Mouse (Mus musculus): ENCODE data around the gene Rpap3. TPM values are rescaled to one million over a fixed set of nuclear protein-coding genes. Genes with fewer than 3 reads are reported as not detected.

Gene Rpap3
- total RNA-seq (2021) = 10 to 100 TPM; 11.4 to 13.3 TPM
- long read RNA-seq, experiment 1, transcript Rpap3-201 (17 exons, 2,271 nt) = major isoform, 31 of 36 reads
- long read RNA-seq, experiment 1, partial matches to known transcripts = 3 of 36 reads
- long read RNA-seq, experiment 1, other reads (novel, unspliced or antisense) = 2 of 36 reads
- long read RNA-seq, experiment 2, transcript Rpap3-201 (17 exons, 2,271 nt) = major isoform, 28 of 34 reads
- long read RNA-seq, experiment 2, partial matches to known transcripts = 2 of 34 reads
- long read RNA-seq, experiment 2, other reads (novel, unspliced or antisense) = 4 of 34 reads

GRCm38 (mm10) chr15:97705211-97706050 lies at the start of gene Rpap3:
Gene Rpap3, minus strand, starts transcription at chr15:97705825.
- H3K4me3 ChIP-seq = peak within 1 kb of the TSS; percentile 97
- peak; percentile 92 for DNase-seq
- intact Hi-C loops (cut with DNase I) = no loop called here
- peak within 1 kb of the TSS; percentile 83 for H3K27ac ChIP-seq
- no peak for TF ChIP-seq CTCF (IDR thresholded peaks at IDR 0.05)

- no peak overlapping the region for H3K4me3 ChIP-seq
- DNase-seq = no peak
- TF ChIP-seq CTCF (IDR thresholded peaks at IDR 0.05) = no peak
- intact Hi-C loops (cut with DNase I) = no loop called here
- no peak overlapping the region for H3K27ac ChIP-seq
Measured at GRCm38 (mm10) chr15:97755361-97755760, 49.7 kb upstream of the Rpap3 start.

- no peak for TF ChIP-seq CTCF (IDR thresholded peaks at IDR 0.05)
- H3K27ac ChIP-seq = peak overlapping the region; percentile 63
- no peak overlapping the region for H3K4me3 ChIP-seq
- DNase-seq = no peak
- intact Hi-C loops (cut with DNase I) = no loop called here
Measured at GRCm38 (mm10) chr15:97754476-97754875, 48.9 kb upstream of the Rpap3 start.

GRCm38 (mm10) chr15:97752491-97752890 lies 46.9 kb upstream of the Rpap3 start:
- intact Hi-C loops (cut with DNase I) = no loop called here
- no peak overlapping the region for H3K4me3 ChIP-seq
- H3K27ac ChIP-seq = peak overlapping the region; percentile 51; the same call in 1 of the 2 replicates
- no peak for DNase-seq
- TF ChIP-seq CTCF (IDR thresholded peaks at IDR 0.05) = no peak

GRCm38 (mm10) chr15:97751676-97752075 lies 46.1 kb upstream of the Rpap3 start:
- DNase-seq = no peak
- Histone ChIP-seq H3K27ac (peak overlapping the region; percentile 51; the same call in 1 of the 2 replicates), H3K4me3 (no peak overlapping the region)
- peak; percentile 51 for TF ChIP-seq CTCF (IDR thresholded peaks at IDR 0.05)
- intact Hi-C loops (cut with DNase I) = no loop called here

GRCm38 (mm10) chr15:97750697-97751096 lies 45.1 kb upstream of the Rpap3 start:
- no peak for TF ChIP-seq CTCF (IDR thresholded peaks at IDR 0.05)
- peak; percentile 69 for DNase-seq
- Histone ChIP-seq H3K27ac (peak overlapping the region; percentile 53; the same call in 1 of the 2 replicates), H3K4me3 (no peak overlapping the region)
- intact Hi-C loops (cut with DNase I) = loop anchor here (1.0 kb wide), 1 partner anchor 20 kb away; no protein-coding TSS in a partner anchor

- H3K27ac ChIP-seq = peak overlapping the region; percentile 53; the same call in 1 of the 2 replicates
- intact Hi-C loops (cut with DNase I) = loop anchor here (1.0 kb wide), 1 partner anchor 20 kb away; no protein-coding TSS in a partner anchor
- DNase-seq = no peak
- H3K4me3 ChIP-seq = no peak overlapping the region
- no peak for TF ChIP-seq CTCF (IDR thresholded peaks at IDR 0.05)
Measured at GRCm38 (mm10) chr15:97749841-97750240, 44.2 kb upstream of the Rpap3 start.

GRCm38 (mm10) chr15:97749397-97749796 lies 43.8 kb upstream of the Rpap3 start:
- no peak for TF ChIP-seq CTCF (IDR thresholded peaks at IDR 0.05)
- intact Hi-C loops (cut with DNase I) = no loop called here
- H3K27ac ChIP-seq = no peak overlapping the region
- DNase-seq = no peak
- no peak overlapping the region for H3K4me3 ChIP-seq

- Histone ChIP-seq H3K4me3 (no peak overlapping the region), H3K27ac (no peak overlapping the region)
- DNase-seq = no peak
- no peak for TF ChIP-seq CTCF (IDR thresholded peaks at IDR 0.05)
- intact Hi-C loops (cut with DNase I) = no loop called here
Measured at GRCm38 (mm10) chr15:97748964-97749363, 43.3 kb upstream of the Rpap3 start.

- no peak overlapping the region for H3K27ac ChIP-seq
- intact Hi-C loops (cut with DNase I) = no loop called here
- TF ChIP-seq CTCF (IDR thresholded peaks at IDR 0.05) = no peak
- no peak overlapping the region for H3K4me3 ChIP-seq
- no peak for DNase-seq
Measured at GRCm38 (mm10) chr15:97748309-97748708, 42.7 kb upstream of the Rpap3 start.

GRCm38 (mm10) chr15:97747486-97747885 lies 41.9 kb upstream of the Rpap3 start:
- DNase-seq = no peak
- Histone ChIP-seq H3K4me3 (no peak overlapping the region), H3K27ac (no peak overlapping the region)
- intact Hi-C loops (cut with DNase I) = no loop called here
- TF ChIP-seq CTCF (IDR thresholded peaks at IDR 0.05) = no peak

GRCm38 (mm10) chr15:97746748-97747147 lies 41.1 kb upstream of the Rpap3 start:
- Histone ChIP-seq H3K27ac (no peak overlapping the region), H3K4me3 (no peak overlapping the region)
- intact Hi-C loops (cut with DNase I) = no loop called here
- no peak for DNase-seq
- TF ChIP-seq CTCF (IDR thresholded peaks at IDR 0.05) = no peak

GRCm38 (mm10) chr15:97746278-97746677 lies 40.7 kb upstream of the Rpap3 start:
- no peak for DNase-seq
- Histone ChIP-seq H3K4me3 (no peak overlapping the region), H3K27ac (no peak overlapping the region)
- intact Hi-C loops (cut with DNase I) = no loop called here
- no peak for TF ChIP-seq CTCF (IDR thresholded peaks at IDR 0.05)
